Mouse (Mus musculus): ENCODE measurements around the gene Scp2. TPM values are rescaled to one million over a fixed set of nuclear protein-coding genes. Genes with fewer than 3 reads are reported as not detected.
A peak's percentile ranks its signal among the peaks of the same experiment; 100 is the strongest.
"Not testable (repeated sequence)": the region's sequence is repeated elsewhere in the genome, so short reads cannot be mapped to it uniquely, and the experiment has no call there.

Scp2 gene
- 203 and 208 TPM in 2 replicates for polyA plus RNA-seq (2016; fragmentation: Nextera tagmentation; extraction: Ambion mirVana)

DNA sequence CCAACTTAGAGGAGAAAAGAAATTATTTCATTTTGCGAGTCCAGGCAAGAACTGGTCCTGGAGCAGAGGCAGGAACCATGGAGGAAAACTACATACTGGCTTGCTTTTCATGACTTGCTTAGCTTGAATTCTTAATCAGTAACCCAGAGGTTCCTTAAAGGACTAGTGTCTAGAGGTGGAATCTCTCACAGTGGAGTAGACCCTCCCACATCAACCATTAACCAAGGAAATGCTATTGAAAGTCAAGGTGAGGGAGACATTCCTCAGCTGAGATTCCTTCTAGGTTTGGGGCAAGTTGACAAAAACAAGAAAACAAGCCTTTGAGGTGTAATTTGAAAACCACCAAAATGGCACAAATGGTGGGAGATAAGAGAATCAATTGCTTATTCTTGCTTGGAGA is at the start of gene Scp2:
Gene Scp2 (minus strand): TSS at position 119 of the 400 bp plus-strand sequence.
- Histone ChIP-seq H3K4me1 (no peaks in the 10 kb centered on the region), H3K27me3 (no peaks in the 10 kb centered on the region), H3K9me3 (no peaks in the 10 kb centered on the region), H3K27ac (no peak within 1 kb of the TSS), H3K36me3 (replicated peaks) (no peaks in the 10 kb centered on the region), H3K4me2 (no peak within 1 kb of the TSS), H3K4me3 (replicated peaks) (no peak within 1 kb of the TSS), H3K9ac (no peak within 1 kb of the TSS)
- 92% methylated on average over 1 of the region's 1 CpGs for WGBS
- no peak for ATAC-seq (ENCODE audit: low FRiP score)

DNA sequence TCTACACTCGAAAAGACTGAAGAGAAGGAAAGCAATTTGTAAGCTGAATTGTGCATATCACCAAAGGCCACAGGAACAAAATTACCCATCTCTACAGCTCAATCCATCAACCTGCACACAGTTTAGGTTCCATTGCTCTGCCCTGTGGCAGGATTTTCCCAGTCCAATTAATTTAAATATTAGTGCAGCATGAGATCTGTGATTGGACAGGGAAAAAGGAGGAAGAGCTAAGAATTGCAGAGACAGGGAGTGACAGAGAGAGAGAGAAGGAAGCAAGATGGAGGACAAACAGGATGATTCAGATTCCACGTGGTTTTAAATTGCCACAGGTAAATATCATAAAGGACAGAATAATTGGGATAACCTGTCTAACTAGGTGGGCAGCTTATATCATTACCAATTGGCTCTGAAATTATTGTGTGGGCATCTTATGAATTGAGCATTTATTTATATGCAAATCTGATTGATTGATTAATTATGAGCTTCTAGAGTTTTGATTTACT is 48.1 kb upstream of the Scp2 start:
- Histone ChIP-seq H3K27ac (no peak overlapping the region), H3K4me2 (no peak overlapping the region), H3K9ac (no peak overlapping the region), H3K4me3 (replicated peaks) (no peak overlapping the region), H3K9me3 (no peaks in the 10 kb centered on the region), H3K27me3 (no peaks in the 10 kb centered on the region), H3K36me3 (replicated peaks) (no peaks in the 10 kb centered on the region), H3K4me1 (no peaks in the 10 kb centered on the region)
- no peak for ATAC-seq (ENCODE audit: low FRiP score)
- 81% methylated on average over 2 of the region's 2 CpGs for whole genome bisulfite sequencing

DNA sequence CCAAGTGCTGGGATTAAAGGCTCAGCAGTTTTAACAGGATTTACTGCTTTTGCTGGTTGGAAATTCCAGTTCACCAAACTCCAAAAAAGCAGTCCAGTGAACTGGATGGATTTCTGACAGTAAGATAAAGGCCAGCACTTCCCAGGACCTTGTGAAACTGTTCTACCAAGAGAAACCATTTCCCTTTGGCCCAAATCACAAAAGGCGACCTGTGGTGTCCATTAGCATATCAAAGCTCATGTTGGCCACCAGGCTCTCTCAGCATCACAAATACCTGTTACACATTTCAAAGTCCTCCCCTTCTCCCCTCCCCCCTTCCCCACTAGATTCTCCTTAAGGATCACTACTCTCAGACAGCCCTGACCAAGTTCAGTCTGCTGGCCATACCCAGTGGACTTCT is 37.5 kb upstream of the Scp2 start:
- Histone ChIP-seq H3K36me3 (replicated peaks) (no peaks in the 10 kb centered on the region), H3K4me2 (no peak overlapping the region), H3K27me3 (no peaks in the 10 kb centered on the region), H3K9ac (no peak overlapping the region), H3K9me3 (no peaks in the 10 kb centered on the region), H3K4me1 (no peaks in the 10 kb centered on the region), H3K27ac (no peak overlapping the region), H3K4me3 (replicated peaks) (no peak overlapping the region)
- ATAC-seq (ENCODE audit: low FRiP score): no peak
- 48% methylated on average over 1 of the region's 1 CpGs for WGBS

DNA sequence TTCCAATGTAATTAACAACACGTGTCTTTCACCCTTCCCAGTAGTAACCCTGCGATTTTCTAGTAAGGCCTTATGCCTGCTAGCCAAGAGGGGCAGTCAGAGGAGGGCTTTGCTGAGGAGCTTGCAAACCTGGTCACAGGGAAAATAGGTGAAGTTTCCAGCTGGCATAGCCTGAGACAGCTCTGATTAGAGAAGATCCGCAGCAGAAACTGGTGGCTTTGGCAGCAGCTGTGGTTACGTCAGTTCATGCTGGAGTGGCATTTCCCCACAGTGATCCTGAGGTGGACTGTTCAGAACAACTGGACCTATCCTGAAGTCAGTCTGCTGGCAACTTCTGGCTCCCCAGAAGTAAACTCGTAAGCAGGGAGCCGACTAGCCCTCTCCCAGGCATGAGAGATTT is 23.3 kb upstream of the Scp2 start:
- H3K27ac ChIP-seq: no peak overlapping the region
- WGBS: 80% methylated on average over 6 of the region's 6 CpGs

DNA sequence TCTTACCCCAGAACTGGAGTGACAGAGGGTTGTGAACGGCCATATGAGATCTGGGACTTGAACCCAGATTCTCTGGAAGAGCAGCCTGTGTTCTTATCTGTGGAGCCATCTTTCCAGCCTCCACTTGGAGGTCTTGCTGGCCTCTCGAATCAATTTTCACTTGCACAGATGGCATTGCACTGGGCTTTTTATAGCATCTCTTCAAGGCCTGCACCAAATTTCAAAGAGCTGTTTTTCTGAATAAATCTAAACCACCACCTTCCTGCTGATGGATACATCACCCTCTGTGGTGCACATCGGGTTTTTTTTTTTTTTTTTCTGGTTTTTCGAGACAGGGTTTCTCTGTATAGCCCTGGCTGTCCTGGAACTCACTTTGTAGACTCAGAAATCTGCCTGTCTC is 22.1 kb upstream of the Scp2 start:
- no peak overlapping the region for H3K4me2 ChIP-seq
- H3K27me3 ChIP-seq: peaks cover 19% of the 10 kb centered on the region
- no peaks in the 10 kb centered on the region for H3K36me3 ChIP-seq (replicated peaks)
- H3K9me3 ChIP-seq: no peaks in the 10 kb centered on the region
- H3K4me1 ChIP-seq: peaks cover 11% of the 10 kb centered on the region
- H3K9ac ChIP-seq: no peak overlapping the region
- 90% methylated on average over 4 of the region's 4 CpGs for WGBS
- H3K4me3 ChIP-seq (replicated peaks): no peak overlapping the region
- no peak overlapping the region for H3K27ac ChIP-seq
- ATAC-seq (ENCODE audit: low FRiP score): no peak

More for the DNA sequence above, 23.3 kb upstream of the Scp2 start:
- H3K4me3 ChIP-seq (replicated peaks): no peak overlapping the region
- no peak overlapping the region for H3K9ac ChIP-seq
- no peaks in the 10 kb centered on the region for H3K9me3 ChIP-seq
- H3K4me1 ChIP-seq: peaks cover 11% of the 10 kb centered on the region
- no peak for ATAC-seq (ENCODE audit: low FRiP score)
- H3K27me3 ChIP-seq: peaks cover 19% of the 10 kb centered on the region
- no peak overlapping the region for H3K4me2 ChIP-seq
- H3K36me3 ChIP-seq (replicated peaks): no peaks in the 10 kb centered on the region

DNA sequence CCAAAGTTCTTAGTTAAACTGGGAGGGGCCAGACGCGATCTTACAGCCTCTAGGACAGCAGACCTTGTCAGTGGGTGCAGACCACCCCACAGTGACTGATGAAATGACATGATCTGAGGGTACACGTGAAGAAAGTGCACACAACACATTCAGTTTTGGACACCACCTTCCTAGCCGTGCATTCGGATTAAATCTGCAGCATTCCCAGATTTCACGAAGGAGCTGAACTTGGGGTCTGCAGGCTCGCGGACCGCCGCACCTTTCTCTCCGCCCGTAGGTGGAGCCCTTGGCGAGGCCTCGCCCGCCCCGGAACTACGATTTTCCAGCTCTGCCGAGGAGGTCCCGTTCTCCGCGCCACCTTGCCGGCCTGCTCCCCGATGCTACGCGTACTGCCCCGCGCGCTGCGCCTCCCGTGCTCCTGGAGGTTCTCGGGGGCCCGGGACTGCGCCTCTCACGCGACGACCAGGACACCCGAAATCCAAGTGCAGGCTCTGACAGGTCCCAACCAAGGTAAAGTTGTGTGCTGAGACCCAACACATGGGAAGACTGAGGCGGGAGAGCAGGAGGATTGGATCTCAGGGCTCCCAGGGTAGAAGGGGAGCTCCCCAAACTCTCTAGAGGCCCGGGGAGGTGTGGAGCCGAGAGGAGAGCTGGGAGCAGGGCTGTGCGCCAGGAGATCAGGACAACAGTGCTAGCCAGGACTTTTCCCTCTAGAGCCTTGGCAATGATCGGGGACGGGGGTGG is 20.5 kb upstream of the Scp2 start, which contains the start of gene Echdc2:
Gene Echdc2 (plus strand): TSS at position 286 of the 744 bp plus-strand sequence.
- H3K36me3 ChIP-seq (replicated peaks): no peaks in the 10 kb centered on the region
- H3K27me3 ChIP-seq: peaks cover 19% of the 10 kb centered on the region
- H3K9me3 ChIP-seq: no peaks in the 10 kb centered on the region
- peak; percentile 53; the same call in 1 of the 2 replicates for ATAC-seq (ENCODE audit: low FRiP score)
- WGBS: under 1% methylated on average over 43 of the region's 43 CpGs
- peak within 1 kb of the TSS; percentile 96 for H3K4me2 ChIP-seq
- H3K27ac ChIP-seq: no peak within 1 kb of the TSS
- peaks cover 11% of the 10 kb centered on the region for H3K4me1 ChIP-seq
- peak within 1 kb of the TSS; percentile 69 for H3K9ac ChIP-seq
- H3K4me3 ChIP-seq (replicated peaks): peak within 1 kb of the TSS; percentile 58

DNA sequence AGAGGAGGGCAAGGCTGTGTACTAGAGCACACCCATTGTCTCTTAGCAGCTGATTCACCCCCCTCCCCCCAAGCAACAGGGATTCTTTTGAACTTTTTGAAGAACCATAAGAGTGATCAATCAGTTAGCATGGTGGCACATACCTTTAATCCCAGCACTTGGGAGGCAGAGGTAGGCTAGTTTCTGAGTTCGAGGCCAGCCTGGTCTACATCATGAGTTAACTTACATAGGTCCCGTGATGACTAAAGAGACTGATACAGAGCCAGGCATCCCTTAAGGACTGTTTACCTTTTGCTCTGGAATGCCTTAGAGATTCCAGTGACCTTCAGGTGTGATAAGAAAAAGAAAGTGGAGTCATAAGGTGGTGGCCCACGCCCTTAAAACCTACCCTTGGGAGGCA is 18.5 kb upstream of the Scp2 start:
- H3K36me3 ChIP-seq (replicated peaks): no peaks in the 10 kb centered on the region
- H3K9ac ChIP-seq: no peak overlapping the region
- peaks cover 19% of the 10 kb centered on the region for H3K27me3 ChIP-seq
- H3K4me3 ChIP-seq (replicated peaks): no peak overlapping the region
- WGBS: 90% methylated on average over 3 of the region's 3 CpGs
- no peak for ATAC-seq (ENCODE audit: low FRiP score)
- H3K4me2 ChIP-seq: no peak overlapping the region
- no peaks in the 10 kb centered on the region for H3K9me3 ChIP-seq
- H3K4me1 ChIP-seq: peaks cover 11% of the 10 kb centered on the region
- H3K27ac ChIP-seq: no peak overlapping the region

DNA sequence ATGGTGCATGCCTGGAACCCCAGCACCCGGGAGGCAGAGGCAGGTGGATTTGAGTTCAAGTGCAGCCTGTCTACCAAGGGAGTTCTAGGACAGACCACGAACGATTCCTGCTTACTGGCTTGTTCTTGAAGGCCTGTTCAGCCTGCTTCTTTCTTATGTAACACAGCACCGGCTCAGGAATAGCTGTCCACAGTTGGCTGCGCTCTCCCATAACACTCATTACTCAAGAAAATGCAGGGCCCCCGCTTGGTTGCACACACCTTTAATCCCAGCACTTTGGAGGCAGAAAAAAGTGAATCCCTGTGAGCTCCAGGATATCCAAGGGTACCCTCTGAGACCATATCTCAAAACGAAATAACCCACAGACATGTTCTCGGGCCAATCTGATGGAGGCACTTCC is 17.1 kb upstream of the Scp2 start:
- no peak overlapping the region for H3K27ac ChIP-seq
- 89% methylated on average over 8 of the region's 8 CpGs for WGBS
- peaks cover 11% of the 10 kb centered on the region for H3K4me1 ChIP-seq
- H3K9ac ChIP-seq: no peak overlapping the region
- H3K36me3 ChIP-seq (replicated peaks): no peaks in the 10 kb centered on the region
- no peak overlapping the region for H3K4me3 ChIP-seq (replicated peaks)
- no peak for ATAC-seq (ENCODE audit: low FRiP score)
- H3K4me2 ChIP-seq: no peak overlapping the region
- peaks cover 19% of the 10 kb centered on the region for H3K27me3 ChIP-seq
- H3K9me3 ChIP-seq: no peaks in the 10 kb centered on the region

DNA sequence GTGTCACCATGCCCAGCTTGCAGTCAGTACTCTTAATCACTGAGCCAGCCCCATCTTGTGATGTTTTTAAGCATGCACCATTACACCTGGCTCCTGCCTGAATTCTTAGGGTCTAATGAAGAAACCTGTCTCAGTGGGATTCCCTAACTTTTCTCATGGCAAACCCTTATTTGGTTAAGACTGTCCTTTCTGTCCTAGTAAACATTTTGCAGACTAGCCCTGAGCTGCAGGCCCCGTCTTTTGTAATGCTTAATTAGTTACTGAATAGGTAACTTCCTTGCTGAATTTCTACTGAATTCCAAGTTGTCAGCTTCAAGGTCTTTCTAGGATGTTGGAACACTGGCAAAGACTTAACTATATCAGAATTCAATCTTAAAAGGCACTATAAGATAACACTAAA is 10.3 kb upstream of the Scp2 start:
- not testable (repeated sequence) for ATAC-seq (ENCODE audit: low FRiP score); H3K4me3 ChIP-seq (replicated peaks)

DNA sequence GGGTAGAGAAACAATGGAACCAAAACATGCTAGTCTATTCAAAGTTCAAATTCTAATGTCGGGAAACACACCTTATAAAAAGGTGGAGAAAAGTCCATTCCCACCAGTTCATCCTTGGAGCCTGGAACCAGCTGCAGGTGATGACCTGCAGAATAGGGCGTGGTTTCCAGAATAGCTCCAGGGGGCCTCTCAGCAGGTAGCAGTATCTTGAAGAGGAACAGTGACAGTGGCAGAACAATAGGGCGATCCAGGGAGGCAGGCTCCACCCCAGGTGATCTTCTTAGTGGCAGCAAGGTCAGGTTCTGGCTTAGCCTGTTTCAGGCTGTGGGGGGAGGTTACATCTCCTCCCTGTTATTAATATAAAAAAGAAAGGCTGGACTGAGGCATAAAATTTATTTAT is 756 bp upstream of the Scp2 start:
- not testable (repeated sequence) for H3K9me3 ChIP-seq; H3K4me1 ChIP-seq; H3K9ac ChIP-seq; ATAC-seq (ENCODE audit: low FRiP score); H3K4me2 ChIP-seq; H3K4me3 ChIP-seq (replicated peaks); H3K36me3 ChIP-seq (replicated peaks); H3K27ac ChIP-seq; H3K27me3 ChIP-seq
- WGBS: 36% methylated on average over 3 of the region's 3 CpGs

More for the DNA sequence above, 10.3 kb upstream of the Scp2 start:
- H3K4me1 ChIP-seq; H3K36me3 ChIP-seq (replicated peaks); H3K9ac ChIP-seq; H3K27me3 ChIP-seq; H3K9me3 ChIP-seq; H3K4me2 ChIP-seq; H3K27ac ChIP-seq: not testable (repeated sequence)
- 75% methylated on average over 1 of the region's 1 CpGs for WGBS

DNA sequence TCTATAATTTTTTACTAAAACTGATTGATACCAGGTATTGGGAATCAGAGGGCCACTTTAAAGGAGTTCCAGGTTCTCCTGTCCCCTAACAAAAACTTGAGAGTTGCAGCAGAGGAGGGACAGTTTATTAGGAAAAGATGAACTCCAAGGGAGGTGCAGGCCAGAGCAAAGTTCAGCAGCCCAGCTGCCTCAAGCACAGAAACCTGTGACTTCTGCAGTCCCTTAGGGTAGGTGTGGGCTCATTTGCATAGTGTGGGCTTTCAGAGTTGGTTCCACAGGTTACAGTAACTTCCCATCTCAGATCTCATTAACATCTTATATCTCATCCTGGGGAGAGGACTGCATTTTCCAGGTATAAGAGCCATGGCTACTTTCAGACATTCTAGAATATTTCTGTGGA is 1.0 kb downstream of the Scp2 start:
- Histone ChIP-seq H3K4me1 (no peaks in the 10 kb centered on the region), H3K36me3 (replicated peaks) (no peaks in the 10 kb centered on the region), H3K27ac (no peak overlapping the region), H3K4me3 (replicated peaks) (no peak overlapping the region), H3K27me3 (no peaks in the 10 kb centered on the region), H3K4me2 (no peak overlapping the region), H3K9me3 (no peaks in the 10 kb centered on the region), H3K9ac (no peak overlapping the region)
- no peak for ATAC-seq (ENCODE audit: low FRiP score)

DNA sequence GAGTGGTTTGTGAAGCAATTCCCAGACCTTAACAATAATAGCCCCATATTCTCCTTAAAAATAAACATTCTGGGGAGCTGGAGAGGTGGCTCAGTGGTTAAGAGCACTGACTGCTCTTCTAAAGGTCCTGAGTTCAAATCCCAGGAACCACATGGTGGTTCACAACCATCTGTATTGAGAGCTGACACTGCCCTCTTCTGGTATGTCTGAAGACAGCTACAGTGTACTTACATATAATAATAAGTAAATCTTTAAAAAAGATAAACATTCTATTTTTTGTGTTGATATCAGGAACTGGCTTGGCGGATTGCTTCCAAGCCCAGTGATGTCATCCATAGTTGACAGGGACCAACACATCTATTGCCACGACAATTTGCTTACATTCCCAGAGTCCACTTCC is 1.6 kb downstream of the Scp2 start:
- ATAC-seq (ENCODE audit: low FRiP score): not testable (repeated sequence)

DNA sequence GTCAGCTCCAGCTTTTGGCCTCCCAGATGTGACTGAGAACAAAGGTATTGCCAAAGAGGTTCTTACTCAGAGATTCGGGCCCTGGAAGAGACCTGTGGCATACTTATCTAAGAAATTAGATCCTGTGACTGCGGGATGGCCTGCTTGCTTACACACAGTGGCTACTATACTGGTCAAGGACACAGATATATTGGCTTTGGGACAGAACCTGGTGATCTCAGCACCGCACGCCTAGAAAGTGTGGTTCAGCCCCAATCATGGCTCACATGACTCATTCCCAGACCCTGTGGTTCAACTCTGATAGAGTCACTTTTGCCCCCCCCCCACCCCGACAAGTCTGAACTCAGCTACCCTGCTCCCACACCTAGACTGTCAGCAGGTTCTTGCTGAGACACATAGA is 7.9 kb downstream of the Scp2 start:
- WGBS: 88% methylated on average over 5 of the region's 5 CpGs

More for the DNA sequence above, 1.6 kb downstream of the Scp2 start:
- not testable (repeated sequence) for H3K9me3 ChIP-seq; H3K27me3 ChIP-seq; H3K4me3 ChIP-seq (replicated peaks); H3K4me2 ChIP-seq; H3K36me3 ChIP-seq (replicated peaks); H3K4me1 ChIP-seq; H3K27ac ChIP-seq; H3K9ac ChIP-seq
- 94% methylated on average over 2 of the region's 2 CpGs for WGBS

More for the DNA sequence above, 7.9 kb downstream of the Scp2 start:
- H3K4me2 ChIP-seq: no peak overlapping the region
- no peak overlapping the region for H3K9ac ChIP-seq
- H3K27me3 ChIP-seq: no peaks in the 10 kb centered on the region
- H3K27ac ChIP-seq: no peak overlapping the region
- no peaks in the 10 kb centered on the region for H3K4me1 ChIP-seq
- H3K4me3 ChIP-seq (replicated peaks): no peak overlapping the region
- no peaks in the 10 kb centered on the region for H3K36me3 ChIP-seq (replicated peaks)
- no peaks in the 10 kb centered on the region for H3K9me3 ChIP-seq
- no peak for ATAC-seq (ENCODE audit: low FRiP score)
